Mouse (Mus musculus): ENCODE measurements around the gene Arhgef5. TPM values are rescaled to one million over a fixed set of nuclear protein-coding genes. Genes with fewer than 3 reads are reported as not detected.

Arhgef5 gene
- polyA plus RNA-seq, 1 experiment: 33.5 TPM

DNA sequence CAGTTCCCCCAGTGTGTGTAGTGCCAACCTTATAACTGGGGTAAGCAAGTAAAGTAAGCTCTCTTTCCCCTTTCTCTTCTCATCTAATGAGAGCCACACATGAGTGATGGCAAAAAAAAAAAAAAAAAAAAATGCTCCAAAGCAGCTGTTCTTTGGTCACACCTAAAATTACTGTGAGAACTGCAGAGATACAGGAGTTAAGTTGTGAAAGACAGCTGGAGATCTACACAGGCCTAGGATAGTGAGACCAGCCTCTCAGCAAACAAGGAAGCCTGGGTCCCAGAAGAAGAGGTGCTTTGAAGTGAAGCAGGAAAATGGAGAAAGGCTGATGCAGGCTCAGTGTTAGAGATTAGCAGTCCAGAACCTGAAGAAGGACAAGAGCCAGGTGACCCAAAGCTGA lies 47.2 kb downstream of the Arhgef5 start:
- no peak overlapping the region for H3K4me3 ChIP-seq (replicated peaks; ENCODE audit: extremely low read depth, low read depth, low read length)
- no peaks in the 10 kb centered on the region for H3K4me1 ChIP-seq (ENCODE audit: control insufficient read depth, insufficient read depth, low read length)
- no peak for TF ChIP-seq POLR2A (IDR thresholded peaks at IDR 0.05; ENCODE audit: borderline replicate concordance, extremely low read depth, low read depth, low read length)
- TF ChIP-seq CTCF (IDR thresholded peaks at IDR 0.05; ENCODE audit: insufficient read depth, low read length): no peak
- DNase-seq: no peak

DNA sequence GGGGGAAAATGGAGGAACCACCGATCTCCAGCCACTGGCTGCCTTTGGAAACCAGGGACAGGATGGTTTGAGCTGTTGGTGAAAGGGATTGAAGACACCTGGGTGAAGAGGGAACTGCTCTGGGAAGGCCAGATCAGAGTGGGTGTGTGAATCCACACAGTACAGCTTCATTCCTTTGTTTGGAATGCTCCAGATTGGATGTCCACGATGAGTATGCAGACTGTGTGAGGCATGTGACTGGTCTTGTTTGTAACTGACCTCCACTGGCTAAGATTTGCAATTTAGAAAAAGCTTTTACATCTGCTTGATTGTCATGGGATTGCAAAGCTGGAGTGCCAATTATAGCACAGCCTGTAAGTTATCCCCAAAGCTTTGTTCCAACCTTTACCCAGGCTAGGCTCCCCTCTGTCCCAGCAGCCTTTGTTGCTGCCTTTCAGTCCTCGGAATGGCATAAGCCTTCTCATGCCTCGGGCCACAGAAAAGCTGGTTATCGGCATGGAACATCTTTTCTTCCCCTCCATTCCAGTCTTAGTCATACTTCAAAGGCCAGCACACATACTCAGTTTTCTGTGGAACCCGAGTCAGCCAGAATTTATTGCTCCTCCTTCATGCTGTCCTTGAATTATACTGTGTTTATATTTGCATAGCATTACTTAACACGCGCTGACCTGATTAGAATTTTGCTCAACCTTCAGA lies 47.7 kb downstream of the Arhgef5 start:
- DNase-seq: no peak
- TF ChIP-seq POLR2A (IDR thresholded peaks at IDR 0.05; ENCODE audit: borderline replicate concordance, extremely low read depth, low read depth, low read length): no peak
- no peak for TF ChIP-seq CTCF (IDR thresholded peaks at IDR 0.05; ENCODE audit: insufficient read depth, low read length)
- no peak overlapping the region for H3K4me3 ChIP-seq (replicated peaks; ENCODE audit: extremely low read depth, low read depth, low read length)
- H3K4me1 ChIP-seq (ENCODE audit: control insufficient read depth, insufficient read depth, low read length): no peaks in the 10 kb centered on the region
- 59% methylated on average over 8 of the region's 8 CpGs for WGBS

DNA sequence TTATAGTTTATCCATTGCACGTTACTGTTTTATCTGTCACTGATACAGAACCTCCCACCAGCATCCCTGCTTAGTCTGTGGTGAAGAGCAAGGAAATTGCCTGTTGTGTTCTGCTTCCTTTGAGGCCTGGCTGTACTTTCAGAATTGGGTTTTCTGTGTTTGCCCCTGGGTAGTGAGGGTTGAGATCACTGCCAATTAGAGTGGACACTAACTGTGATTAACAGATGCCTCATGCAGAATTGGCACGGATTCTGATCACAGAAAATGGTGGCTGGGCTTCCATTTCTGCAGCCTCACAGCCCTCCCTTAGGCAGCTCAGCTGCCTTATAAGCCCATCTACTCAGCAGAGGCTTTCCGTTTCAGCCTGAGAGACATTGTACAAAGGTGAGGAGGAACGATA lies 68.1 kb downstream of the Arhgef5 start:
- H3K4me1 ChIP-seq (ENCODE audit: control insufficient read depth, insufficient read depth, low read length): peaks cover 6% of the 10 kb centered on the region
- DNase-seq: no peak
- TF ChIP-seq CTCF (IDR thresholded peaks at IDR 0.05; ENCODE audit: insufficient read depth, low read length): no peak
- no peak for TF ChIP-seq POLR2A (IDR thresholded peaks at IDR 0.05; ENCODE audit: borderline replicate concordance, extremely low read depth, low read depth, low read length)
- H3K4me3 ChIP-seq (replicated peaks; ENCODE audit: extremely low read depth, low read depth, low read length): no peak overlapping the region
- WGBS: 55% methylated on average over 4 of the region's 4 CpGs

DNA sequence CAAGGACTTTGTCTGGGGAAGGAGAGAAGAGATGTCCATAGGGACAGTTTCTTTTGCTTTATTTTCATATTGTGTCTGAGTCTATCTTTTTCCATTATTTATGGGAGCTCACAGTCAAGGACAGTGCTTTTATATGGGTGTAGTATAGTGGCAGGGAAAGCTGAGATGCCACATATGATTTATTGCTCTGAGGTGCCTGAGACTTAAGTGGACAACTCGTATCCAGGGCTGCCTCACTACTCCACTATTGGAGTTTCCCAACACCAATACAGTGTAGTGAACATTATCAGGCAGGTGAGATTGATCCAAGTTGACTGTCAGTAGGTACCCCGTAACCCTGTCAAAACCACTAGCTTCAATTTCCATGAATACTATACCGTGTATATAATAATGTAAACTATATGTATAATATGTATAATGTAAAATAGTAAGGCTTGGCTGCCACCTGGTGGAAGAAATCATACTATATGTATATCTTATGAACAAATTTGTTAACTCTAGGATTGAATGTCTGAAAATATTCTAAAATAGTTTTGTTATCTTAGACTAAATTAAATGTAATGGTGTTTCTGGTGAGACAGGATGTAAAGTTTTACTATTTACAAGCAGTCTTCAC lies 70.3 kb downstream of the Arhgef5 start:
- H3K4me3 ChIP-seq (replicated peaks; ENCODE audit: extremely low read depth, low read depth, low read length): no peak overlapping the region
- TF ChIP-seq CTCF (IDR thresholded peaks at IDR 0.05; ENCODE audit: insufficient read depth, low read length) (no peak), POLR2A (IDR thresholded peaks at IDR 0.05; ENCODE audit: borderline replicate concordance, extremely low read depth, low read depth, low read length) (no peak)
- 66% methylated on average over 3 of the region's 3 CpGs for WGBS
- DNase-seq: no peak
- peaks cover 6% of the 10 kb centered on the region for H3K4me1 ChIP-seq (ENCODE audit: control insufficient read depth, insufficient read depth, low read length)

DNA sequence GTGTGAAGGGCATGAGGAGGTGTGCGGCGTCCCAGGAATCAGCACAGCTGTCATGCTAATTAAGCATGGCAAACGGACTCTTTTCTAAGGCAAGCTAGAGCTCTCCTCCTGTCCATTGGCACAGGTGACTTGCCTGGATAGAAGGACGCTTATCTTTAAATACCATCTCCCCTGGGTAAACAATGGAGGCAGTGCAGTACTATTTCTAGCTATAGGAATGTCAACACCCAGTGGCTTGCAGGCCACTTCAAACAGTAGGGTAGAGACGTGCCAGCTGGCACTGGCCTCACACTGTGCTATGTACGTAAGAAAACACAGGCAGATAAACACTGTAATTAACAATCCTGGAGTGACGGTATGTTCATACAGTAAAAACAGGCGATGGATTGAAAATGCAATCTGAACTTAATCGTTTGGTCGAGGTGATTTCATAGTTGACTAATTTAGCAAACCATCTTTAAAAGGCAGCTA lies 72.1 kb downstream of the Arhgef5 start:
- Histone ChIP-seq H3K4me1 (ENCODE audit: control insufficient read depth, insufficient read depth, low read length) (peaks cover 9% of the 10 kb centered on the region), H3K4me3 (replicated peaks; ENCODE audit: extremely low read depth, low read depth, low read length) (no peak overlapping the region)
- no peak for TF ChIP-seq CTCF (IDR thresholded peaks at IDR 0.05; ENCODE audit: insufficient read depth, low read length)
- DNase-seq: peak; percentile 45
- WGBS: 14% methylated on average over 10 of the region's 10 CpGs

DNA sequence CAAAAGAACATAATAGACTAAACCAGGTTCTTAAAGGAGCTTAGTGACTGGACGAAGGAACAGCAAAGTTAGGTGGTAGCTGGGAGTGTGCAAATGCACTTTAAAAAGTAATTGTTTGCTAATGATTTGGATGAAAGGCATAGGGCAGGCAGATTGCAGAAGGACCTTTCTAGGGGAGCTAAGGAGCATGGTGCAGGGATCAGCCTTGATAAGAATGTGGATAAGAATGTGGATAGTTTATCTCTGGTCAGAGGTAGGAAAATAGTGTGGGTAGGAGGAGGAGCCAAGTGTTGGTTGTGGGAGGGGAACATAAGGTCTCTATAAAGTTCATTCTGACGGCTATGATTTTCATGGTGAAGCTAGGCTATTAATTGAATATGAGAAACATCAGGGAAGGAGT lies 73.4 kb downstream of the Arhgef5 start:
- 73% methylated on average over 2 of the region's 2 CpGs for WGBS
- H3K4me3 ChIP-seq (replicated peaks; ENCODE audit: extremely low read depth, low read depth, low read length): no peak overlapping the region
- H3K4me1 ChIP-seq (ENCODE audit: control insufficient read depth, insufficient read depth, low read length): peaks cover 12% of the 10 kb centered on the region
- no peak for DNase-seq
- no peak for TF ChIP-seq CTCF (IDR thresholded peaks at IDR 0.05; ENCODE audit: insufficient read depth, low read length)
- TF ChIP-seq POLR2A (IDR thresholded peaks at IDR 0.05; ENCODE audit: borderline replicate concordance, extremely low read depth, low read depth, low read length): no peak

Other genes with a start within 250 kb of the Arhgef5 start
- not detected in 2 replicates for gene Olfr441, start 159.2 kb upstream of the Arhgef5 start, polyA plus RNA-seq (2012; rRNA removed)
- not detected in 2 replicates for gene Olfr237-ps1, start 119.0 kb upstream of the Arhgef5 start, polyA plus RNA-seq (2012; rRNA removed)
- not detected in 2 replicates for gene Olfr437, start 102.3 kb upstream of the Arhgef5 start, polyA plus RNA-seq (2012; rRNA removed)
- not detected in 2 replicates for gene Olfr13, start 93.4 kb upstream of the Arhgef5 start, polyA plus RNA-seq (2012; rRNA removed)
- not detected in 2 replicates for gene Olfr435, start 68.4 kb upstream of the Arhgef5 start, polyA plus RNA-seq (2012; rRNA removed)
- not detected in 2 replicates for gene Olfr434, start 52.6 kb upstream of the Arhgef5 start, polyA plus RNA-seq (2012; rRNA removed)
- gene Olfr47, start 34.1 kb upstream of the Arhgef5 start, polyA plus RNA-seq (2012; rRNA removed): not detected in 2 replicates
- 0.11 and 0.13 TPM in 2 replicates for gene Nobox, start 44.0 kb downstream of the Arhgef5 start, polyA plus RNA-seq (2012; rRNA removed)

Measured in lung, adult 2 months (tissue).